Mouse (Mus musculus): ENCODE results near the gene Ccer2. TPM values are rescaled to one million over a fixed set of nuclear protein-coding genes. Genes with fewer than 3 reads are reported as not detected.

Ccer2 gene
- not detected in 2 replicates for polyA plus RNA-seq (2012; rRNA removed)

GRCm38 (mm10) chr7:28756079-28756478 is at the start of gene Ccer2:
Ccer2 (plus strand) TSS chr7:28756174.

GRCm38 (mm10) chr7:28716590-28717281 is 39.2 kb upstream of the Ccer2 start, which contains the start of gene Fbxo17:
Fbxo17 (plus strand) TSS chr7:28716804.

GRCm38 (mm10) chr7:28741709-28742438 is 14.1 kb upstream of the Ccer2 start, which contains the start of the genes Mrps12 and Sars2:
Mrps12 (minus strand) TSS chr7:28741820.
Sars2 (plus strand) TSS chr7:28741992.

GRCm38 (mm10) chr7:28766173-28766879 is 10.4 kb downstream of the Ccer2 start, which contains the start of gene Sirt2:
Sirt2 (plus strand) TSS chr7:28766735.

GRCm38 (mm10) chr7:28767462-28767965 is 11.5 kb downstream of the Ccer2 start, which contains the start of gene Nfkbib:
Nfkbib (minus strand) TSS chr7:28767512.

GRCm38 (mm10) chr7:28788307-28789195 is 32.6 kb downstream of the Ccer2 start, which contains the start of gene Rinl:
Rinl (plus strand) TSS chr7:28788969.

GRCm38 (mm10) chr7:28808221-28808941 is 52.4 kb downstream of the Ccer2 start, which contains the start of gene Hnrnpl:
Hnrnpl (plus strand) TSS chr7:28808541.

Other genes starting within 250 kb of the Ccer2 start
- not detected in 2 replicates for gene Ifnl2, start 245.7 kb upstream of the Ccer2 start, polyA plus RNA-seq (2012; rRNA removed)
- not detected in 2 replicates for gene Ifnl3, start 233.3 kb upstream of the Ccer2 start, polyA plus RNA-seq (2012; rRNA removed)
- gene Sycn, start 215.3 kb upstream of the Ccer2 start, polyA plus RNA-seq (2012; rRNA removed): 0.09 and 0.10 TPM in 2 replicates
- gene Nccrp1, start 208.9 kb upstream of the Ccer2 start, polyA plus RNA-seq (2012; rRNA removed): not detected in 2 replicates
- gene Samd4b, start 158.0 kb upstream of the Ccer2 start, polyA plus RNA-seq (2012; rRNA removed): 9.2 and 12.0 TPM in 2 replicates
- gene Pak4, start 158.0 kb upstream of the Ccer2 start, polyA plus RNA-seq (2012; rRNA removed): 10.8 and 11.4 TPM in 2 replicates
- not detected in 2 replicates for gene Acp7, start 124.8 kb upstream of the Ccer2 start, polyA plus RNA-seq (2012; rRNA removed)
- 0.18 and 0.31 TPM in 2 replicates for gene Fbxo27, start 63.3 kb upstream of the Ccer2 start, polyA plus RNA-seq (2012; rRNA removed)
- gene Fbxo17, start 39.4 kb upstream of the Ccer2 start, polyA plus RNA-seq (2012; rRNA removed): 0.73 and 0.92 TPM in 2 replicates
- gene Mrps12, start 14.4 kb upstream of the Ccer2 start, polyA plus RNA-seq (2012; rRNA removed): 45.3 and 47.4 TPM in 2 replicates
- gene Sars2, start 14.2 kb upstream of the Ccer2 start, polyA plus RNA-seq (2012; rRNA removed): 10.1 and 11.5 TPM in 2 replicates
- 15.5 and 18.1 TPM in 2 replicates for gene Sirt2, start 10.6 kb downstream of the Ccer2 start, polyA plus RNA-seq (2012; rRNA removed)
- gene Nfkbib, start 11.3 kb downstream of the Ccer2 start, polyA plus RNA-seq (2012; rRNA removed): 15.0 and 16.6 TPM in 2 replicates
- gene Rinl, start 32.8 kb downstream of the Ccer2 start, polyA plus RNA-seq (2012; rRNA removed): 4.1 and 5.2 TPM in 2 replicates
- 136 and 157 TPM in 2 replicates for gene Hnrnpl, start 52.4 kb downstream of the Ccer2 start, polyA plus RNA-seq (2012; rRNA removed)
- gene Ech1, start 69.0 kb downstream of the Ccer2 start, polyA plus RNA-seq (2012; rRNA removed): 52.2 and 62.2 TPM in 2 replicates
- gene Lgals4, start 77.7 kb downstream of the Ccer2 start, polyA plus RNA-seq (2012; rRNA removed): 2.5 and 2.7 TPM in 2 replicates
- 0.50 and 0.92 TPM in 2 replicates for gene Lgals7, start 107.7 kb downstream of the Ccer2 start, polyA plus RNA-seq (2012; rRNA removed)
- 0.02 and 0.05 TPM in 2 replicates for gene Capn12, start 125.2 kb downstream of the Ccer2 start, polyA plus RNA-seq (2012; rRNA removed)
- 72.7 and 82.7 TPM in 2 replicates for gene Actn4, start 206.2 kb downstream of the Ccer2 start, polyA plus RNA-seq (2012; rRNA removed)
- 261 and 285 TPM in 2 replicates for gene Eif3k, start 225.7 kb downstream of the Ccer2 start, polyA plus RNA-seq (2012; rRNA removed)
- 16.5 and 17.9 TPM in 2 replicates for gene Map4k1, start 225.9 kb downstream of the Ccer2 start, polyA plus RNA-seq (2012; rRNA removed)

Data from liver, embryonic 14 days (tissue).